Comparison of ENCODE assay signal across 8 mouse cellular contexts in genomic region chr13:52929209-52930171, GRCm38 (mm10). TPM values are rescaled to one million over a fixed set of nuclear protein-coding genes. Genes with fewer than 3 reads are reported as not detected.
DNase-seq lines count a peak whose midpoint lies in the region; ATAC-seq and TF ChIP-seq lines count a peak whose summit lies in the region.

Auh (minus strand) TSS chr13:52929681.

- peak within 1 kb of the TSS; percentile 92 for H3K4me3 ChIP-seq in G1E (ENCODE audit: low read depth, low read length)
- peak within 1 kb of the TSS; percentile 81 for H3K4me3 ChIP-seq in forebrain, embryonic 16.5 days (replicated peaks; ENCODE audit: low read length)
- H3K4me3 ChIP-seq in lung, postnatal 0 days (ENCODE audit: low read depth, low read length) = peak within 1 kb of the TSS; percentile 83

- peak; percentile 89 for DNase-seq in G1E (ENCODE audit: low spot score)
- peak; percentile 84 for DNase-seq in cerebellum, adult 11-12 months
- DNase-seq in heart, postnatal 36 days = peak; percentile 84 to 87
- peak; percentile 42 to 67 for DNase-seq in layer of hippocampus, adult 8-10 months (ENCODE audit: low spot score in 2 of 2)
- peak; percentile 96 for DNase-seq in lung, postnatal 0 days (ENCODE audit: low spot score)
- peak; percentile 70 for DNase-seq in ovary, postnatal 14 days (ENCODE audit: low spot score)
- DNase-seq in thymus, postnatal 14 days = peak; percentile 93

- H3K9ac ChIP-seq in forebrain, embryonic 16.5 days (replicated peaks; ENCODE audit: low read depth, low read length) = peak within 1 kb of the TSS; percentile 86
- H3K9ac ChIP-seq in lung, postnatal 0 days (replicated peaks; ENCODE audit: low read depth) = peak within 1 kb of the TSS; percentile 61

- ATAC-seq in G1E (ENCODE audit: extremely low read depth, insufficient number of reproducible peaks, low FRiP score, poor library complexity, severe bottlenecking) = peak; percentile 83
- ATAC-seq in forebrain, embryonic 16.5 days = peak; percentile 97
- peak; percentile 99 for ATAC-seq in lung, postnatal 0 days

- H3K4me1 ChIP-seq in G1E (ENCODE audit: insufficient read depth, low read depth, low read length) = peaks cover 30% of the 10 kb centered on the region
- H3K4me1 ChIP-seq in forebrain, embryonic 16.5 days (replicated peaks; ENCODE audit: control insufficient read depth, insufficient read depth, low read length) = peaks cover 20% of the 10 kb centered on the region
- H3K4me1 ChIP-seq in lung, postnatal 0 days (ENCODE audit: insufficient read depth, low read depth, low read length) = peaks cover 5% of the 10 kb centered on the region; the same call in 1 of the 2 replicates

- WGBS in forebrain, embryonic 16.5 days = under 1% methylated on average over 62 of the region's 63 CpGs
- WGBS in lung, postnatal 0 days = under 1% methylated on average over 52 of the region's 63 CpGs

- intact Hi-C loops in heart, postnatal 36 days (cut with DNase I) = loop anchor here (1.0 to 5.0 kb wide), 3 partner anchors 49 to 217 kb away; no protein-coding TSS in a partner anchor

- H3K9me3 ChIP-seq in G1E (replicated peaks) = peaks cover 8% of the 10 kb centered on the region; the same call in 1 of the 2 replicates
- no peaks in the 10 kb centered on the region for H3K9me3 ChIP-seq in forebrain, embryonic 16.5 days (ENCODE audit: control insufficient read depth, low read length)
- H3K9me3 ChIP-seq in lung, postnatal 0 days (ENCODE audit: low read length) = no peaks in the 10 kb centered on the region

- H3K27me3 ChIP-seq in G1E (ENCODE audit: insufficient read depth, low read length) = no peaks in the 10 kb centered on the region
- no peaks in the 10 kb centered on the region for H3K27me3 ChIP-seq in forebrain, embryonic 16.5 days (replicated peaks; ENCODE audit: control insufficient read depth, insufficient read depth, low read length)
- no peaks in the 10 kb centered on the region for H3K27me3 ChIP-seq in lung, postnatal 0 days (replicated peaks; ENCODE audit: insufficient read depth, low read length)

- no peak for TF ChIP-seq CTCF in G1E (IDR thresholded peaks at IDR 0.05; ENCODE audit: low read depth, low read length)
- TF ChIP-seq CTCF in lung, postnatal 0 days (IDR thresholded peaks at IDR 0.05) = peak; percentile 52

- peak within 1 kb of the TSS; percentile 83 for H3K27ac ChIP-seq in forebrain, embryonic 16.5 days (ENCODE audit: low read length)
- peak within 1 kb of the TSS; percentile 72 for H3K27ac ChIP-seq in lung, postnatal 0 days (ENCODE audit: low read length)

- peaks cover 22% of the 10 kb centered on the region for H3K36me3 ChIP-seq in G1E (replicated peaks)
- H3K36me3 ChIP-seq in forebrain, embryonic 16.5 days (ENCODE audit: control insufficient read depth, insufficient read depth) = no peaks in the 10 kb centered on the region
- H3K36me3 ChIP-seq in lung, postnatal 0 days (ENCODE audit: insufficient read depth, low read length) = no peaks in the 10 kb centered on the region

- H3K4me2 ChIP-seq in forebrain, embryonic 16.5 days (ENCODE audit: low read length) = peak within 1 kb of the TSS; percentile 71
- H3K4me2 ChIP-seq in lung, postnatal 0 days (replicated peaks; ENCODE audit: low read depth, low read length) = peak within 1 kb of the TSS; percentile 67

- TF ChIP-seq EP300 in lung, postnatal 0 days (IDR thresholded peaks at IDR 0.05) = no peak

RNA-seq across cellular contexts. Expression of gene Auh, which starts in this region (rescaled TPM):
- total RNA-seq in G1E (2014; fragmentation: Nextera tagmentation) (36.6 and 44.9 TPM in 2 replicates), G1E (2017) (21.2 and 21.3 TPM in 2 replicates)
- 17.8 and 19.0 TPM in 2 replicates for polyA plus RNA-seq in G1E (2012)
- polyA plus RNA-seq in forebrain, embryonic 16.5 days (2015; fragmentation: Nextera tagmentation; extraction: Ambion mirVana) = 60.9 and 63.5 TPM in 2 replicates
- total RNA-seq in heart, postnatal 36 days (2021) = 100 to 1,000 TPM; 139 to 141 TPM
- 100 to 1,000 TPM; 103 to 112 (median 107) TPM for total RNA-seq in layer of hippocampus, adult 8-10 months (2022)
- polyA plus RNA-seq in lung, postnatal 0 days (2015; fragmentation: Nextera tagmentation; extraction: Ambion mirVana) = 43.3 and 45.1 TPM in 2 replicates

Comparison
In these comparisons a context has a peak if more than half of its experiments do, and no peak if none do; other contexts are left out.
1. Peak in every context shown above with its lines: DNase-seq, ATAC-seq, H3K4me3 ChIP-seq and H3K27ac ChIP-seq.